Mouse (Mus musculus) ES-Bruce4 (cell line): ENCODE data around the gene Plekha4. TPM values are rescaled to one million over a fixed set of nuclear protein-coding genes. Genes with fewer than 3 reads are reported as not detected.

Source experiments
- H3K27ac ChIP-seq: 2 replicates; pipeline ENCODE4 v1.5.1; 2012; ENCODE audit warnings: low read length, inconsistent platforms; ENCODE audit not compliant: insufficient read depth
- H3K27me3 ChIP-seq: 2 replicates; pipeline ENCODE4 v1.6.1; 2012; ENCODE audit warnings: mild to moderate bottlenecking, low read length, inconsistent platforms; ENCODE audit not compliant: control insufficient read depth, poor library complexity, insufficient read depth, severe bottlenecking
- H3K36me3 ChIP-seq: 2 replicates; pipeline ENCODE4 v1.6.1; 2012; ENCODE audit warnings: inconsistent platforms, mild to moderate bottlenecking, low read length, moderate library complexity; ENCODE audit not compliant: control insufficient read depth, poor library complexity, insufficient read depth, severe bottlenecking
- H3K4me1 ChIP-seq: one replicate; pipeline ENCODE4 v1.8.1; 2011; ENCODE audit warnings: low read length; ENCODE audit not compliant: control insufficient read depth, insufficient read depth
- H3K4me3 ChIP-seq: 2 replicates; pipeline ENCODE4 v1.5.1; 2011; ENCODE audit warnings: low read depth, mild to moderate bottlenecking, low read length
- H3K9ac ChIP-seq: 2 replicates; pipeline ENCODE4 v1.6.1; 2012; ENCODE audit warnings: low read depth, mild to moderate bottlenecking, inconsistent platforms; ENCODE audit not compliant: poor library complexity, severe bottlenecking
- H3K9me3 ChIP-seq: replicated peaks from 2 replicates; pipeline ENCODE4 v1.6.1; 2012; ENCODE audit warnings: mild to moderate bottlenecking, low read length, inconsistent platforms; ENCODE audit not compliant: control insufficient read depth, poor library complexity, insufficient read depth, severe bottlenecking
- CTCF ChIP-seq: IDR thresholded peaks from one replicate; pipeline ENCODE4 v1.8.1; 2011; ENCODE audit warnings: low read depth, low read length
- EP300 ChIP-seq: IDR thresholded peaks from 2 replicates; pipeline ENCODE4 v1.6.1; 2011; ENCODE audit warnings: low read depth, low read length; ENCODE audit not compliant: insufficient read depth
- POLR2A ChIP-seq: IDR thresholded peaks from one replicate; pipeline ENCODE4 v1.8.1; 2011; ENCODE audit warnings: low read length; ENCODE audit not compliant: insufficient read depth
- polyA plus RNA-seq: library from polyadenylated mRNA; stranded (reverse); fragments of >200 nt; gene quantifications from 2 replicates; pipeline ENCODE4 v1.2.4, GENCODE M21; 2011; ENCODE audit warnings: low read depth; ENCODE audit not compliant: missing spikeins, insufficient read depth, insufficient read length

Plekha4 gene
- polyA plus RNA-seq, 1 experiment: 14.3 TPM

- H3K27me3 ChIP-seq: no peaks in the 10 kb centered on the region
- TF ChIP-seq EP300 (no peak), POLR2A (no peak), CTCF (no peak)
- no peak overlapping the region for H3K4me3 ChIP-seq
- no peaks in the 10 kb centered on the region for H3K36me3 ChIP-seq
- H3K27ac ChIP-seq: no peak overlapping the region
- H3K9me3 ChIP-seq: no peaks in the 10 kb centered on the region
- no peak overlapping the region for H3K9ac ChIP-seq
- H3K4me1 ChIP-seq: peaks cover 5% of the 10 kb centered on the region
These were observed 36.6 kb upstream of the Plekha4 start for GRCm38 (mm10) chr7:45489578-45489977.

GRCm38 (mm10) chr7:45490822-45491221, 35.3 kb upstream of the Plekha4 start:
- H3K9me3 ChIP-seq: no peaks in the 10 kb centered on the region

GRCm38 (mm10) chr7:45491264-45491663, 34.9 kb upstream of the Plekha4 start:
- no peaks in the 10 kb centered on the region for H3K36me3 ChIP-seq
- peaks cover 5% of the 10 kb centered on the region for H3K4me1 ChIP-seq
- no peak overlapping the region for H3K9ac ChIP-seq
- H3K27me3 ChIP-seq: no peaks in the 10 kb centered on the region
- no peaks in the 10 kb centered on the region for H3K9me3 ChIP-seq
- no peak overlapping the region for H3K4me3 ChIP-seq
- no peak for TF ChIP-seq POLR2A
- TF ChIP-seq EP300: no peak
- no peak overlapping the region for H3K27ac ChIP-seq

More at GRCm38 (mm10) chr7:45490822-45491221, 35.3 kb upstream of the Plekha4 start:
- H3K27me3 ChIP-seq: no peaks in the 10 kb centered on the region
- no peak for TF ChIP-seq POLR2A
- TF ChIP-seq EP300: no peak
- no peak for TF ChIP-seq CTCF
- no peaks in the 10 kb centered on the region for H3K36me3 ChIP-seq
- H3K4me1 ChIP-seq: peaks cover 5% of the 10 kb centered on the region
- H3K27ac ChIP-seq: no peak overlapping the region
- no peak overlapping the region for H3K4me3 ChIP-seq
- H3K9ac ChIP-seq: no peak overlapping the region

- H3K27me3 ChIP-seq: no peaks in the 10 kb centered on the region
- TF ChIP-seq CTCF (no peak), POLR2A (no peak), EP300 (no peak)
- H3K36me3 ChIP-seq: no peaks in the 10 kb centered on the region
- no peak overlapping the region for H3K9ac ChIP-seq
- H3K4me3 ChIP-seq: no peak overlapping the region
- H3K9me3 ChIP-seq: no peaks in the 10 kb centered on the region
- H3K4me1 ChIP-seq: peaks cover 5% of the 10 kb centered on the region
- no peak overlapping the region for H3K27ac ChIP-seq
These were observed 33.8 kb upstream of the Plekha4 start for GRCm38 (mm10) chr7:45492225-45492844.

- Histone ChIP-seq H3K4me1 (peaks cover 5% of the 10 kb centered on the region), H3K9me3 (no peaks in the 10 kb centered on the region), H3K27me3 (no peaks in the 10 kb centered on the region), H3K36me3 (no peaks in the 10 kb centered on the region), H3K27ac (no peak overlapping the region), H3K9ac (no peak overlapping the region), H3K4me3 (no peak overlapping the region)
- TF ChIP-seq POLR2A (no peak), CTCF (no peak), EP300 (no peak)
These were observed 33.2 kb upstream of the Plekha4 start for GRCm38 (mm10) chr7:45492951-45493350.

- peaks cover 5% of the 10 kb centered on the region for H3K4me1 ChIP-seq
- TF ChIP-seq EP300 (no peak), POLR2A (no peak), CTCF (no peak)
- H3K9me3 ChIP-seq: no peaks in the 10 kb centered on the region
- H3K27ac ChIP-seq: no peak overlapping the region
- H3K36me3 ChIP-seq: no peaks in the 10 kb centered on the region
- H3K9ac ChIP-seq: no peak overlapping the region
- H3K27me3 ChIP-seq: no peaks in the 10 kb centered on the region
- H3K4me3 ChIP-seq: no peak overlapping the region
These were observed 31.6 kb upstream of the Plekha4 start for GRCm38 (mm10) chr7:45494548-45494947.
